ENCODE assay signal across 12 mouse cellular contexts in genomic region chr16:21449890-21450289, GRCm38 (mm10).
"Had no signal": no experiment of that assay in that cellular context is flagged by ENCODE, and none has a peak within 500 bp of the region (broad histone marks: within the 10 kb centered on the region; RNA-seq: fewer than 3 reads in every experiment).

No protein-coding gene starts in this region.

- DNase-seq: kidney, adult 18-20 months; liver; lung, adult 2 months; lung, postnatal 36 days; right cerebral cortex, postnatal 14 days; thymus, adult 18-20 months; thymus, postnatal 25 days had no signal

- ATAC-seq: lung, postnatal 0 days; midbrain, embryonic 13.5 days had no signal

- H3K9me3 ChIP-seq: limb, embryonic 12.5 days; midbrain, embryonic 13.5 days had no signal

- H3K27ac ChIP-seq: layer of hippocampus, adult 2 months; limb, embryonic 12.5 days; liver, embryonic 14.5 days; midbrain, embryonic 13.5 days had no signal

- H3K9ac ChIP-seq: limb, embryonic 12.5 days; liver, embryonic 14.5 days; midbrain, embryonic 13.5 days had no signal

- H3K36me3 ChIP-seq: limb, embryonic 12.5 days had no signal

- H3K27me3 ChIP-seq: limb, embryonic 12.5 days; midbrain, embryonic 13.5 days had no signal

- H3K4me2 ChIP-seq: limb, embryonic 12.5 days; midbrain, embryonic 13.5 days had no signal

- H3K4me3 ChIP-seq: layer of hippocampus, adult 2 months; limb, embryonic 12.5 days; midbrain, embryonic 13.5 days had no signal
